Mouse (Mus musculus): ENCODE data around the gene Msx1.

GRCm38 (mm10) chr5:37796751-37797150 lies 27.6 kb downstream of the Msx1 start:
- TF ChIP-seq CTCF (IDR thresholded peaks at IDR 0.05; ENCODE audit: low read depth) (no peak), EP300 (optimal IDR thresholded peaks at IDR 0.05) (no peak)
